Mouse (Mus musculus) liver, embryonic 16.5 days (tissue): ENCODE measurements at regions not wholly inside any gene's neighbourhood (a gene's known extent, or its start where the extent isn't known, plus 50 kb on each side); places are given as distances from the start of the nearest gene placed in this dataset.

Experiments used
- ATAC-seq: fragments of 200-750 bp; cut with Nextera tagmentation; 2 replicates; pipeline ENCODE4 v1.8.0; 2017; ENCODE audit warnings: low read depth, mild to moderate bottlenecking, moderate number of reproducible peaks, moderate library complexity
- H3K27ac ChIP-seq: fragments of 300-500 bp; sonication (generic); 2 replicates; pipeline ENCODE4 v1.5.1; 2014; ENCODE audit warnings: mild to moderate bottlenecking, low read length
- H3K27me3 ChIP-seq: fragments of 300-500 bp; sonication (generic); 2 replicates; pipeline ENCODE4 v1.6.1; 2014; ENCODE audit warnings: low read depth, low read length, mixed read lengths; ENCODE audit not compliant: control insufficient read depth, insufficient read depth
- H3K36me3 ChIP-seq: fragments of 300-500 bp; sonication (generic); 2 replicates; pipeline ENCODE4 v1.6.1; 2014; ENCODE audit warnings: mild to moderate bottlenecking; ENCODE audit not compliant: control insufficient read depth, insufficient read depth
- H3K4me1 ChIP-seq: fragments of 300-500 bp; sonication (generic); 2 replicates; pipeline ENCODE4 v1.6.1; 2014; ENCODE audit warnings: low read depth, low read length, mixed read lengths; ENCODE audit not compliant: control insufficient read depth
- H3K4me2 ChIP-seq: fragments of 300-500 bp; sonication (generic); 2 replicates; pipeline ENCODE4 v1.6.1; 2014; ENCODE audit warnings: low read depth, low read length, mixed read lengths
- H3K4me3 ChIP-seq: fragments of 300-500 bp; sonication (generic); 2 replicates; pipeline ENCODE4 v1.5.1; 2014; ENCODE audit warnings: low read depth, mild to moderate bottlenecking, low read length
- H3K9ac ChIP-seq: fragments of 300-500 bp; sonication (generic); 2 replicates; pipeline ENCODE4 v1.6.1; 2014; ENCODE audit warnings: low read depth, low read length
- H3K9me3 ChIP-seq: fragments of 300-500 bp; sonication (generic); replicated peaks from 2 replicates; pipeline ENCODE4 v1.6.1; 2016; ENCODE audit warnings: low read length; ENCODE audit not compliant: control insufficient read depth
- WGBS: fragments of 180-500 bp; shearing (Covaris S2); extraction: QIAGEN DNeasy Blood & Tissue Kit; methylation state at CpG from one replicate; pipeline ENCODE4 v1.1.7; 2014; ENCODE audit not compliant: insufficient replicate concordance; 5-methylcytosine and 5-hydroxymethylcytosine counted together

DNA sequence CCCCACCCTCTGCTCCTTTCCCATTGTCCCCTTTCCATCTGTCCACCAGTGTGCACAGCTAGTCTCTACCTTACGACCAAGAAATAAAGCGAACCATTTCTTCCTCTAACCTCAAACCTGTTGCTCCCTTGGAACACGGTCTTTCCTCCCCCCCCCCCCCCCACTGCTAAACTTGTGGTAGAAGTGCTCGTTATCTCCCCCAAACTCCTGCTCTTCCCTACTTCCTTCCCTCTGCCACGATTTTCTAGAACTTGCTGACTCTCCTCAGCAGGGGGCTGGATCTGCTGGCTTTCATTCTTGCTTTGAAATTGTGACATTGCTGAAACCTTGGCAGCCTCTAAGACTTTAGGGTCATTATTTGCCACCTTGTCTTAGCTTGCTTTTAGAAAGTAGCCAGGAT lies 83.2 kb upstream of the Rap1b start:
- Histone ChIP-seq H3K4me3 (no peak overlapping the region), H3K27ac (no peak overlapping the region), H3K4me1 (no peaks in the 10 kb centered on the region; the same call in 1 of the 2 replicates), H3K9me3 (no peaks in the 10 kb centered on the region), H3K9ac (no peak overlapping the region), H3K4me2 (no peak overlapping the region), H3K36me3 (no peaks in the 10 kb centered on the region), H3K27me3 (no peaks in the 10 kb centered on the region)
- WGBS = 9% methylated on average over 5 of the region's 5 CpGs
- no peak for ATAC-seq

DNA sequence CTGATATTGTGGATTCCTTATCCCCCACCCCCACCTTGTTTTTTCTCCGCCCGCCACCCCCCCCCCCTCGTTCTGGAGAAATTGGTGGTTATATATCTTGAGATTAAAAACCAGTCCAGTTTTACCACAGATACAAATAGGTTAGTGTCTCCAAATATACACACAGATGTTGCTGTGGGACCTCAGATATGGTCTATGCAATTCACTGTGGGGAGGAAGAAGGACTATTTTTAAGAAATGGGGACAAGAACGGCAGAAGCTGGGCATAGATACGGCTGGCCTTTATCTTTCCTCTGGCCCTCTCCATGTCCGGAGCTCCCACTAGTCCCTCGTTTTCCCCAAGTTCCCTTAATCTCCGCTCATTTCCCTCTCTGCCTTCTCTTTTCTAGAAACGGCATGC lies 89.0 kb upstream of the Rap1b start:
- Histone ChIP-seq H3K4me3 (no peak overlapping the region), H3K9me3 (no peaks in the 10 kb centered on the region), H3K27me3 (no peaks in the 10 kb centered on the region), H3K4me1 (peaks cover 8% of the 10 kb centered on the region; the same call in 1 of the 2 replicates), H3K36me3 (no peaks in the 10 kb centered on the region), H3K9ac (no peak overlapping the region), H3K27ac (no peak overlapping the region), H3K4me2 (peak overlapping the region; percentile 26; the same call in 1 of the 2 replicates)
- 18% methylated on average over 9 of the region's 9 CpGs for WGBS
- peak; percentile 74 for ATAC-seq

DNA sequence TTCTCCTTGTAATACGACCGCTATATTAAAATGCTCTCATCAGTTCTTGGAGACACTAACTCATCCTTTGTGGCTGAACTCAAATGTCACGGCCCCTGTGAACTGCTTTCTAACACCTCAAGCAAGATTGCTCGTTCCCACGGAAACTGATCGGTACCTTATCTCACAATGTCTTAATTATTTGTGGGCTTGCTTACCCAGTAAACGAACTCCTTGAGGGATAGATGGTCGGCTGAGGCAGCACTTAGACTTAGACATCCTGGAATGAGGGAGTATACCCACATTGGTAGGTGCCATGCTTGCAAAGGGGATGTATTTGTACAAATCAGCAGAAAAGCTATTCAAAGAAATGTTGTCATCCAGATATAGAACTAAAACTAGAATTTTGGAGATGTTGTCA lies 92.9 kb upstream of the Rap1b start:
- 52% methylated on average over 8 of the region's 8 CpGs for WGBS
- no peak overlapping the region for H3K27ac ChIP-seq
- H3K36me3 ChIP-seq = no peaks in the 10 kb centered on the region

DNA sequence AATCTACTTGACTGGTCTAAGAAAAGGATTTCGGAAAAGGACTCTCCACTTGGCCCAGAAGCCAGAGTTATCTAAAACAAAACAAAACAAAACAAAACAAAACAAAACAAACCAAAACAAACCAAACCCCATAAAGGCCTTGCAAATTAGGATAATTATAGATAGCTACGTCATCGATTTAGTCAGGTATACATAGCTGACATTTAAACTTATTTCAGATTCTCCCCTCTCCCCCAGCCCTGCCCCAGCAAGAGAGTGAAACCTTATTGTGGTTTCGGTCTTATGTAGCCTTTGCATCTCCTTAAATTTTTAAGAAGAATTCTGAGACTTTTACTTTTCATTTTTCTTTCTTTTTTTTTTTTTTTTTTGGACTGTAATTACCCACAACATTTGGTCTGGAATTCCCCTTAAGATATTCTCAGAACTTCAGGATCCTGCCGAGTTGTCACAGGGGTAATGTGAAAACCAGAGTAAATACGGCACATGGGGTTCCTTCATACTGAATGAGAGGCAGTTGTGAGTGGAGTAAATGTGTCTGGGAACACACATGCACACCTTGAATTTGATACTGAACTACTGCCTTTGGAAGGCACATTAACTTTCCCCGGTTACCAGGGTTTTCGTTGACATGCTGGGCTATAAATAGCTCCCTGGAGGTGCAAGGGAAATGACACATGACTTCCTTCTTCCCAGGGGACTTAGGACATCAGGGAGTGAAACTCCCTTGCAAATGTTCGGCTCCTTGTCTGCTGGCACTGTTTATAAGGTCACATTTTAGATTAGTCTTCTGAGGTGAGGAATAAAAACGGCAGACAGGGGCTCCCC lies 94.8 kb upstream of the Rap1b start:
- Histone ChIP-seq H3K36me3 (no peaks in the 10 kb centered on the region), H3K4me3 (no peak overlapping the region), H3K27me3 (no peaks in the 10 kb centered on the region), H3K9me3 (no peaks in the 10 kb centered on the region), H3K4me1 (no peaks in the 10 kb centered on the region; the same call in 1 of the 2 replicates), H3K4me2 (0 out of 2 replicates have a peak overlapping the region, but pooled peaks have one; percentile 16), H3K9ac (no peak overlapping the region), H3K27ac (no peak overlapping the region)
- 25% methylated on average over 10 of the region's 10 CpGs for WGBS
- ATAC-seq = no peak

More for the DNA sequence above, 92.9 kb upstream of the Rap1b start:
- peaks cover 8% of the 10 kb centered on the region; the same call in 1 of the 2 replicates for H3K4me1 ChIP-seq
- H3K9me3 ChIP-seq = no peaks in the 10 kb centered on the region
- no peak overlapping the region for H3K4me3 ChIP-seq
- no peak for ATAC-seq
- H3K4me2 ChIP-seq = no peak overlapping the region
- no peak overlapping the region for H3K9ac ChIP-seq
- H3K27me3 ChIP-seq = no peaks in the 10 kb centered on the region

DNA sequence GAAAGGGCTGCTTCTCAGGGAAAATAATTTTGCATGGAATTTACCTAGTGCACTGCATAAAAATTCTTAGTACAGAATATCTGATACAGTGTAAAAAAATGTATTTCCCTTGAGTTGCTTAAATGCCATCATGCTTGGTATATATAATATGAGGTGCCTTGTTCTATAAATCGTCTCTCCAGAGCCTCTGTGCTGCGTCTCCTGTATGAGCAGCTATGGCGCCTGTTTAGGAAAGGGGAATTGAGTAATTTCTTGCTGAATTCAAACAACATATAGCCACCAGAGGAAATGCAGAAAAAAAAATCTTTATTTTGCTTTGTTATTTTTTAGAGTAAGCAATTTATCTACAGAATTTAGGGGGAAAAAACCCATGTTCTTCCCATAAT lies 95.4 kb upstream of the Rap1b start:
- no peak overlapping the region for H3K9ac ChIP-seq
- H3K27me3 ChIP-seq = no peaks in the 10 kb centered on the region
- H3K4me1 ChIP-seq = no peaks in the 10 kb centered on the region
- 0 out of 2 replicates have a peak overlapping the region, but pooled peaks have one; percentile 16 for H3K4me2 ChIP-seq
- H3K27ac ChIP-seq = no peak overlapping the region
- H3K4me3 ChIP-seq = no peak overlapping the region
- no peak for ATAC-seq
- H3K36me3 ChIP-seq = no peaks in the 10 kb centered on the region
- 34% methylated on average over 3 of the region's 3 CpGs for WGBS
- H3K9me3 ChIP-seq = no peaks in the 10 kb centered on the region

DNA sequence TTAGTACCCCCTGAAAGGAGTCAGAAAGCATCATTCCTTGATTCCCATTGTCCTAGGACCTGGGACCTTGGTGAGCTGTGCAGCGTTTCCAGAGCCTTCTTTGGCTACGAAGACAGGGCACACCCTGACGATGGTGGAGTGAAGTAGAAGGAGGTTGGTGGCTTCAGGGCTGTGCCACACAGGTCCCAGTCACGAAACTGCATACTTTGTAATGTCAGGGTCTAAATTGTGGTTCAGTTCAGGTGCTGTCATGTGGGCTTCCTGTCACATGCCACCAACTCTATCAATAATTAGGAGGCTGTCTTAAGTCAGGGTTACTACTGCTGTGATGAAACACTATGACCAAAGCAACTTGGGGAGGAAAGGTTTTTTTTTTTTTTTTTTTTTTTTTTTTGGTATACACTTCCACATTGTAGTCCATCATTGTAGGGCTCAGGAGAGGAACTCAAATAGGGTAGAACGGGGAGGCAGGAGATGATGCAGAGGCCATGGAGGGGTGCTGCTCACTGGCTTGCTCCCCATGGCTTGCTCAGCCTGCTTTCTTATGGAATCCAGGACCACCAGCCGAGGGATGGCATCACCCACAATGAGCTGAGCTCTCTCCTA lies 98.0 kb upstream of the Rap1b start:
- ATAC-seq = no peak
- 58% methylated on average over 6 of the region's 6 CpGs for WGBS
- Histone ChIP-seq H3K4me2 (no peak overlapping the region), H3K4me1 (no peaks in the 10 kb centered on the region), H3K27ac (no peak overlapping the region), H3K9ac (no peak overlapping the region), H3K27me3 (no peaks in the 10 kb centered on the region), H3K36me3 (no peaks in the 10 kb centered on the region), H3K9me3 (no peaks in the 10 kb centered on the region), H3K4me3 (no peak overlapping the region)

DNA sequence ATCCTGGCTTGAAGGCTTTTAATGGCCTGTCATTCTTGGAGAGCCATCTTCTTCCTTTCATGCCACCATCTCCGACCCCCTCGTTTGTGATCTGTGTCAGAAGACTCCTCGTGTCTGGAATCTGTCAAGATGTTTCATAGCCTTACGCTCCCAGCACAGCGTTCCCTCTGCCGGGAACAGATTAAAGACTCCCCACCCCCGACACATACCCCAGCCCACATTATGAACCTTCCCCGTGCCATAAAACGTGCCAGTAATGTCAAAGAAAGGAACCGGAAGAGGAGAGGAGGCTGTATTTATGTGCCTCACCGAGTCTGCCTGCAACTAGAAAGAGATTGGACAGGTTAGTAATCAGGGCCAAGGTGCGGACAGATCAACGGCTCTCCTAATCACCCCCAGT lies 101.4 kb upstream of the Rap1b start:
- no peaks in the 10 kb centered on the region for H3K4me1 ChIP-seq
- 45% methylated on average over 13 of the region's 13 CpGs for WGBS

DNA sequence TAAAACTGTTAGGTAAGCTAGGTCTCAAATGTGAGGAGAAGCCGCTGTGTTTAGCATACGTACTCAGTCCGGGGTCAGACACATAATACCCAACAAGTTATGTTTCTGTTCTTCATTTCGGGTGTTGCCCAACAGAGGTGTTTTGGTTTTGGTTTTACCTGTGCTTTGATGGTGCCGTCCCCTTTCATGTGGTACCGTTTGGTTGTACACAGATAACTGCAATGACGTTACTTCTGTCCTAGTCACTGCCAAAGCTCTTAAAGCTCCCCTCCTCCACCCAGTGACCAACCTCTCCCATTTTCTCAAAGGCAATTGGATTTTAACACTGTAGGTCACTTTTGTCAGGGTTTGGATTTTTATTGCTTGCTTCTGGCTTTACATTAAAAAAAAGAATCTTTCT lies 102.1 kb upstream of the Rap1b start:
- Histone ChIP-seq H3K27ac (no peak overlapping the region), H3K9ac (no peak overlapping the region), H3K36me3 (no peaks in the 10 kb centered on the region), H3K4me1 (no peaks in the 10 kb centered on the region), H3K4me2 (no peak overlapping the region), H3K27me3 (no peaks in the 10 kb centered on the region), H3K4me3 (no peak overlapping the region), H3K9me3 (no peaks in the 10 kb centered on the region)
- 53% methylated on average over 7 of the region's 7 CpGs for WGBS
- ATAC-seq = no peak

More for the DNA sequence above, 101.4 kb upstream of the Rap1b start:
- Histone ChIP-seq H3K36me3 (no peaks in the 10 kb centered on the region), H3K27ac (no peak overlapping the region), H3K4me3 (no peak overlapping the region), H3K9me3 (no peaks in the 10 kb centered on the region), H3K9ac (no peak overlapping the region), H3K27me3 (no peaks in the 10 kb centered on the region), H3K4me2 (no peak overlapping the region)
- ATAC-seq = no peak
